Mouse (Mus musculus) liver, embryonic 14.5 days (tissue): ENCODE results near the gene Klrb1b. TPM values are rescaled to one million over a fixed set of nuclear protein-coding genes. Genes with fewer than 3 reads are reported as not detected.
A peak's percentile ranks its signal among the peaks of the same experiment; 100 is the strongest.

Experiments
- ATAC-seq: fragments of 200-750 bp; cut with Nextera tagmentation; 2 replicates; pipeline ENCODE4 v1.8.0; 2017; ENCODE audit warnings: moderate number of reproducible peaks, mild to moderate bottlenecking, moderate library complexity; ENCODE audit not compliant: insufficient read depth
- DNase-seq, 3 experiments: peaks; one replicate each; pipeline ENCODE4 v3.0.0-alpha.2; 2012 to 2013; ENCODE audit warnings: low read depth in 3 of 3, low spot score in 3 of 3
- H3K27ac ChIP-seq: fragments of 300-500 bp; sonication (generic); 2 replicates; pipeline ENCODE4 v1.5.1; 2014; ENCODE audit warnings: moderate library complexity, mild to moderate bottlenecking, control low read depth, inconsistent platforms
- H3K27me3 ChIP-seq: fragments of 300-500 bp; sonication (generic); 2 replicates; pipeline ENCODE4 v1.6.1; 2014; ENCODE audit warnings: mild to moderate bottlenecking, low read length, moderate library complexity; ENCODE audit not compliant: control insufficient read depth, insufficient read depth
- H3K36me3 ChIP-seq: fragments of 300-500 bp; sonication (generic); replicated peaks from 2 replicates; pipeline ENCODE4 v1.6.1; 2014; ENCODE audit warnings: low read depth; ENCODE audit not compliant: control insufficient read depth, insufficient read depth
- H3K4me1 ChIP-seq, 2 experiments: fragments of 200-500 bp in 1 of 2; fragments of 300-500 bp in 1 of 2; sonication (generic) in 1 of 2; replicated peaks; 2 replicates each; pipeline ENCODE4 v1.6.1; 2012 to 2014; ENCODE audit warnings: antibody characterized with exemption in 1 of 2, inconsistent platforms in 1 of 2, low read length in 1 of 2; ENCODE audit not compliant: control insufficient read depth in 2 of 2, insufficient read depth in 2 of 2
- H3K4me2 ChIP-seq: fragments of 300-500 bp; sonication (generic); 2 replicates; pipeline ENCODE4 v1.6.1; 2014; ENCODE audit warnings: low read depth, mild to moderate bottlenecking, control low read depth, moderate library complexity
- H3K4me3 ChIP-seq, 2 experiments: fragments of 200-500 bp in 1 of 2; fragments of 300-500 bp in 1 of 2; sonication (generic) in 1 of 2; 2 replicates each; pipeline ENCODE4 v1.5.1; 2012 to 2014; ENCODE audit warnings: low read depth in 2 of 2, low read length in 2 of 2, mild to moderate bottlenecking in 2 of 2, control low read depth in 1 of 2, inconsistent platforms in 1 of 2, moderate library complexity in 1 of 2; ENCODE audit not compliant: insufficient read depth in 1 of 2
- H3K9ac ChIP-seq: fragments of 300-500 bp; sonication (generic); replicated peaks from 2 replicates; pipeline ENCODE4 v1.6.1; 2014; ENCODE audit warnings: mild to moderate bottlenecking, control low read depth, moderate library complexity
- H3K9me3 ChIP-seq: fragments of 300-500 bp; sonication (generic); 2 replicates; pipeline ENCODE4 v1.6.1; 2016; ENCODE audit warnings: low read length, mixed read lengths; ENCODE audit not compliant: control insufficient read depth
- CTCF ChIP-seq: IDR thresholded peaks from 2 replicates; pipeline ENCODE4 v1.5.1; 2016; ENCODE audit warnings: antibody characterized with exemption, low read depth, control low read depth
- EP300 ChIP-seq: IDR thresholded peaks from 2 replicates; pipeline ENCODE4 v1.6.1; 2016; ENCODE audit warnings: antibody characterized with exemption, low read depth
- WGBS: fragments of 180-500 bp; shearing (Covaris S2); extraction: QIAGEN DNeasy Blood & Tissue Kit; methylation state at CpG from one replicate; pipeline ENCODE4 v1.1.7; 2014; ENCODE audit not compliant: insufficient replicate concordance; 5-methylcytosine and 5-hydroxymethylcytosine counted together
- polyA plus RNA-seq, 2 experiments: library from polyadenylated mRNA; depleted of rRNA in 1 of 2; stranded (reverse) in 1 of 2; unstranded in 1 of 2; fragments of >200 nt; fragmentation: Nextera tagmentation in 1 of 2; extraction: Ambion mirVana in 1 of 2; gene quantifications; 2 replicates each; pipeline versions ENCODE4 v1.2.1 to v1.2.3; 2012 to 2014

Klrb1b gene
- polyA plus RNA-seq, 2 experiments: 0.13 to 0.18 TPM

- Histone ChIP-seq H3K4me1 (no peaks in the 10 kb centered on the region), H3K27me3 (no peaks in the 10 kb centered on the region), H3K27ac (no peak overlapping the region), H3K4me2 (no peak overlapping the region), H3K36me3 (no peaks in the 10 kb centered on the region), H3K4me3 (no peak overlapping the region), H3K9me3 (no peaks in the 10 kb centered on the region), H3K9ac (no peak overlapping the region)
- 27% methylated on average over 4 of the region's 4 CpGs for WGBS
- DNase-seq (no peak), ATAC-seq (no peak)
- no peak for TF ChIP-seq EP300
- TF ChIP-seq CTCF: no peak
Observed at GRCm38 (mm10) chr6:128829837-128830236, 3.7 kb upstream of the Klrb1b start.

GRCm38 (mm10) chr6:128826781-128827180 is 650 bp upstream of the Klrb1b start:
- H3K4me1 ChIP-seq: no peaks in the 10 kb centered on the region
- no peak for DNase-seq
- no peaks in the 10 kb centered on the region for H3K36me3 ChIP-seq
- H3K27ac ChIP-seq: no peak overlapping the region
- no peak overlapping the region for H3K9ac ChIP-seq
- H3K27me3 ChIP-seq: no peaks in the 10 kb centered on the region
- WGBS: 52% methylated on average over 3 of the region's 3 CpGs
- no peak for TF ChIP-seq CTCF
- TF ChIP-seq EP300: no peak
- no peak overlapping the region for H3K4me2 ChIP-seq
- ATAC-seq: no peak
- H3K9me3 ChIP-seq: no peaks in the 10 kb centered on the region
- no peak overlapping the region for H3K4me3 ChIP-seq

GRCm38 (mm10) chr6:128818083-128818802 is 7.9 kb downstream of the Klrb1b start:
- H3K9me3 ChIP-seq: no peaks in the 10 kb centered on the region
- TF ChIP-seq EP300 (no peak), CTCF (no peak)
- no peaks in the 10 kb centered on the region for H3K36me3 ChIP-seq
- no peaks in the 10 kb centered on the region for H3K4me1 ChIP-seq
- no peaks in the 10 kb centered on the region for H3K27me3 ChIP-seq
- ATAC-seq (no peak), DNase-seq (no peak)
- no peak overlapping the region for H3K4me2 ChIP-seq
- no peak overlapping the region for H3K4me3 ChIP-seq
- 57% methylated on average over 4 of the region's 4 CpGs for WGBS
- H3K27ac ChIP-seq: no peak overlapping the region
- H3K9ac ChIP-seq: no peak overlapping the region

GRCm38 (mm10) chr6:128808532-128808931 is 17.6 kb downstream of the Klrb1b start:
- WGBS: 69% methylated on average over 5 of the region's 5 CpGs
- Histone ChIP-seq H3K9me3 (no peaks in the 10 kb centered on the region), H3K36me3 (no peaks in the 10 kb centered on the region), H3K27me3 (no peaks in the 10 kb centered on the region), H3K27ac (no peak overlapping the region), H3K9ac (no peak overlapping the region), H3K4me1 (peaks cover 0 to under 1% of the 10 kb centered on the region in 2 experiments; a peak in 2 of 4 replicates), H3K4me3 (no peak overlapping the region), H3K4me2 (no peak overlapping the region)
- DNase-seq (no peak), ATAC-seq (no peak)
- no peak for TF ChIP-seq EP300
- peak; percentile 52 for TF ChIP-seq CTCF

- no peak for ATAC-seq
- TF ChIP-seq CTCF (peak; percentile 9; the same call in 1 of the 2 replicates), EP300 (no peak)
- no peak for DNase-seq
- no peak overlapping the region for H3K4me3 ChIP-seq
- no peak overlapping the region for H3K9ac ChIP-seq
- no peaks in the 10 kb centered on the region for H3K36me3 ChIP-seq
- H3K4me2 ChIP-seq: no peak overlapping the region
- no peaks in the 10 kb centered on the region for H3K27me3 ChIP-seq
- H3K27ac ChIP-seq: no peak overlapping the region
- peaks cover 0 to 2% of the 10 kb centered on the region in 2 experiments; a peak in 2 of 4 replicates for H3K4me1 ChIP-seq
- no peaks in the 10 kb centered on the region for H3K9me3 ChIP-seq
- WGBS: 52% methylated on average over 3 of the region's 3 CpGs
Observed at GRCm38 (mm10) chr6:128807021-128807420, 19.1 kb downstream of the Klrb1b start.
